Comparison of ENCODE assay signal across 23 mouse cellular contexts in genomic region chr7:117522092-117522635, GRCm38 (mm10).
DNase-seq lines count a peak whose midpoint lies in the region; ATAC-seq and TF ChIP-seq lines count a peak whose summit lies in the region.
"Had no signal": no experiment of that assay in that cellular context is flagged by ENCODE, and none has a peak within 500 bp of the region (broad histone marks: within the 10 kb centered on the region; RNA-seq: fewer than 3 reads in every experiment).

No protein-coding gene starts in this region.

- no peak overlapping the region for H3K4me3 ChIP-seq in heart, embryonic 15.5 days
- H3K4me3 ChIP-seq in ES-E14 (ENCODE audit: insufficient read depth in 1 of 2, low read depth in 1 of 2, low read length in 2 of 2, poor library complexity in 1 of 2, severe bottlenecking in 1 of 2), result no peak overlapping the region
- H3K4me3 ChIP-seq in macrophage (ENCODE audit: inconsistent target), result no peak overlapping the region
- H3K4me3 ChIP-seq: forebrain, embryonic 13.5 days; limb, embryonic 12.5 days; liver, embryonic 13.5 days; lung, embryonic 15.5 days; midbrain, embryonic 13.5 days; stomach, embryonic 15.5 days had no signal

- no peak for DNase-seq in heart, adult 8-10 months (ENCODE audit: low spot score)
- peak; percentile 24 for DNase-seq in ES-E14 (ENCODE audit: low read depth, low spot score)
- DNase-seq in Muller cell, postnatal 12 days (ENCODE audit: inconsistent ontology term), result peak; percentile 17
- no peak for DNase-seq in cerebellum, adult 11-12 months
- no peak for DNase-seq in thymus, postnatal 14 days
- DNase-seq: cerebellum, postnatal 10 days; gastrocnemius, postnatal 10 days; heart, adult 11 months; heart, postnatal 14 days; liver, embryonic 13.5 days; lung, postnatal 4 days; right cerebral cortex, postnatal 25 days; thymus, adult 18-20 months had no signal

- no peaks in the 10 kb centered on the region for H3K27me3 ChIP-seq in heart, embryonic 15.5 days
- H3K27me3 ChIP-seq: forebrain, embryonic 13.5 days; limb, embryonic 12.5 days; liver, embryonic 13.5 days; lung, embryonic 15.5 days; midbrain, embryonic 13.5 days; stomach, embryonic 15.5 days had no signal

- peaks cover 26% of the 10 kb centered on the region for H3K4me1 ChIP-seq in heart, embryonic 15.5 days (replicated peaks)
- H3K4me1 ChIP-seq in ES-E14 (ENCODE audit: control insufficient read depth in 2 of 2, insufficient read depth in 2 of 2, low read length in 2 of 2, poor library complexity in 1 of 2), result peaks cover 0 to 4% of the 10 kb centered on the region in 2 experiments; a peak in 1 of 4 replicates
- H3K4me1 ChIP-seq: liver, embryonic 13.5 days; lung, embryonic 15.5 days; stomach, embryonic 15.5 days had no signal

- H3K27ac ChIP-seq in heart, embryonic 15.5 days, result peak overlapping the region; percentile 33; the same call in 1 of the 2 replicates
- H3K27ac ChIP-seq in ES-E14 (ENCODE audit: insufficient read depth, low read depth, low read length, poor library complexity, severe bottlenecking), result no peak overlapping the region
- H3K27ac ChIP-seq in macrophage, result peak overlapping the region; percentile 31; the same call in 1 of the 2 replicates
- H3K27ac ChIP-seq: forebrain, embryonic 13.5 days; hindbrain, postnatal 0 days; kidney, postnatal 0 days; limb, embryonic 12.5 days; liver, embryonic 13.5 days; lung, embryonic 15.5 days; midbrain, embryonic 13.5 days; stomach, embryonic 15.5 days had no signal

- ATAC-seq in heart, embryonic 15.5 days (replicated peaks; ENCODE audit: insufficient number of reproducible peaks, insufficient read depth, low FRiP score, low read depth), result no peak
- ATAC-seq: forebrain, embryonic 13.5 days; hindbrain, postnatal 0 days; intestine, postnatal 0 days; midbrain, embryonic 13.5 days had no signal

- no peaks in the 10 kb centered on the region for H3K9me3 ChIP-seq in heart, embryonic 15.5 days (replicated peaks)
- H3K9me3 ChIP-seq in ES-E14 (ENCODE audit: control insufficient read depth, insufficient read depth, low read depth, low read length), result no peaks in the 10 kb centered on the region
- H3K9me3 ChIP-seq: forebrain, embryonic 13.5 days; limb, embryonic 12.5 days; liver, embryonic 13.5 days; lung, embryonic 15.5 days; midbrain, embryonic 13.5 days; stomach, embryonic 15.5 days had no signal

- H3K4me2 ChIP-seq in heart, embryonic 15.5 days, result no peak overlapping the region
- H3K4me2 ChIP-seq: forebrain, embryonic 13.5 days; limb, embryonic 12.5 days; liver, embryonic 13.5 days; lung, embryonic 15.5 days; midbrain, embryonic 13.5 days; stomach, embryonic 15.5 days had no signal

- in situ Hi-C loops in ES-E14 (cut with MboI; ENCODE audit: low sequenced_read_pairs in 2 of 2, unreplicated experiment in 2 of 2), result no loop called here

- 28% methylated on average over 4 of the region's 4 CpGs for WGBS in heart, embryonic 15.5 days
- WGBS in macrophage (ENCODE audit: missing documents), result 88% methylated on average over 4 of the region's 4 CpGs

- no peak overlapping the region for H3K9ac ChIP-seq in heart, embryonic 15.5 days
- H3K9ac ChIP-seq in ES-E14 (ENCODE audit: insufficient read depth, low read depth, low read length, poor library complexity, severe bottlenecking), result no peak overlapping the region
- H3K9ac ChIP-seq: forebrain, embryonic 13.5 days; limb, embryonic 12.5 days; liver, embryonic 13.5 days; lung, embryonic 15.5 days; midbrain, embryonic 13.5 days; stomach, embryonic 15.5 days had no signal

- H3K36me3 ChIP-seq in heart, embryonic 15.5 days, result no peaks in the 10 kb centered on the region
- no peaks in the 10 kb centered on the region for H3K36me3 ChIP-seq in ES-E14 (ENCODE audit: control insufficient read depth, insufficient read depth, low read length, poor library complexity, severe bottlenecking)
- H3K36me3 ChIP-seq in macrophage (ENCODE audit: inconsistent target), result no peaks in the 10 kb centered on the region
- H3K36me3 ChIP-seq: limb, embryonic 12.5 days; liver, embryonic 13.5 days; lung, embryonic 15.5 days; midbrain, embryonic 13.5 days; stomach, embryonic 15.5 days had no signal

- no peaks in the 10 kb centered on the region for H3K79me2 ChIP-seq in macrophage (ENCODE audit: inconsistent target)

TF ChIP-seq in ES-E14, 5 proteins besides CTCF, POLR2A, EP300 and RAD21:
- TF ChIP-seq MAFK (IDR thresholded peaks at IDR 0.05; ENCODE audit: insufficient read depth, low read depth, low read length) (no peak), HCFC1 (IDR thresholded peaks at IDR 0.05; ENCODE audit: borderline replicate concordance, insufficient read depth, low read length) (no peak), ZNF384 (IDR thresholded peaks at IDR 0.05; ENCODE audit: low read depth, low read length) (no peak)
TF ChIP-seq in ES-E14: peak in this region for 0.

Comparison
In these comparisons a context has a peak if more than half of its experiments do, and no peak if none do; other contexts are left out.
1. DNase-seq: peak in ES-E14 (single experiment) and Muller cell, postnatal 12 days (single experiment); none in heart, adult 8-10 months (single experiment), cerebellum, adult 11-12 months (single experiment) and thymus, postnatal 14 days (single experiment).